Mouse (Mus musculus) Muller cell, postnatal 12 days (primary cell): ENCODE measurements around the gene Ttc34.

Experiments used
- DNase-seq: peaks from one replicate; pipeline ENCODE4 v3.0.0-alpha.2; 2015; ENCODE audit errors: inconsistent ontology term

Gene Ttc34

GRCm38 (mm10) chr4:154897676-154898465 is 60.6 kb downstream of the Ttc34 start:
- no peak for DNase-seq

GRCm38 (mm10) chr4:154898506-154899446 is 61.5 kb downstream of the Ttc34 start, which contains the start of gene Fam213b:
Fam213b (minus strand) TSS chr4:154899135.
- DNase-seq, result peak; percentile 90

- DNase-seq, result no peak
These were observed 65.1 kb downstream of the Ttc34 start for GRCm38 (mm10) chr4:154902371-154902770.

- peak; percentile 72 for DNase-seq
These were observed 67.2 kb downstream of the Ttc34 start for GRCm38 (mm10) chr4:154904185-154905071.

- DNase-seq, result peak; percentile 52
These were observed 70.6 kb downstream of the Ttc34 start for GRCm38 (mm10) chr4:154907833-154908232.

GRCm38 (mm10) chr4:154908490-154908889 is 71.2 kb downstream of the Ttc34 start:
- DNase-seq, result no peak

GRCm38 (mm10) chr4:154910606-154911522 is 73.6 kb downstream of the Ttc34 start:
- peak; percentile 71 for DNase-seq

GRCm38 (mm10) chr4:154911644-154912043 is 74.4 kb downstream of the Ttc34 start:
- DNase-seq, result no peak

GRCm38 (mm10) chr4:154913845-154914244 is 76.6 kb downstream of the Ttc34 start:
- no peak for DNase-seq

- no peak for DNase-seq
These were observed 77.0 kb downstream of the Ttc34 start for GRCm38 (mm10) chr4:154914252-154914651.

GRCm38 (mm10) chr4:154914707-154915106 is 77.4 kb downstream of the Ttc34 start:
- DNase-seq, result no peak

GRCm38 (mm10) chr4:154915286-154915685 is 78.0 kb downstream of the Ttc34 start:
- DNase-seq, result no peak

- DNase-seq, result no peak
These were observed 79.4 kb downstream of the Ttc34 start for GRCm38 (mm10) chr4:154916662-154917061.
